Mouse (Mus musculus): Measurements from ENCODE around the gene Cpeb3.

DNA sequence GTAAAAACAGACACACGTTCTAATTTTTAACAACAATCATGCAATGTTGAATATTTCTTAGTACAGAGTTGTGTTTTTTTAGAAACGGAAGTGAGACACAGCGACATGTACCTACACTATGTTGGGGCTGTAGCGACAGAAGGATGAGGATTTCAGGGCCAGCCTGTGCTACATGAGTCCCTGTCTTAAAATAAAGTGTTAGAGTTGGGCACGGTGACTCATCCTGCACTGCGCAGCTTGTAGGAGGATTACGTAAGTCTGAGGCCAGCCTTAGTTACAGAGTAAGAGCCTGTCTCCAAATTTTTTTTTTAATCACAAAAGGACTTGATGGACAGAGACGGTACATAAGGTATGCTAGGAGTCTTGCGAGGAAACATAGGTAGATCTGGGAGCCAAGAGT, 46.9 kb upstream of the Cpeb3 start:
- TF ChIP-seq CTCF (IDR thresholded peaks at IDR 0.05; ENCODE audit: control insufficient read depth, insufficient read depth, insufficient read length), result no peak
- peak; percentile 85 for TF ChIP-seq CEBPB (IDR thresholded peaks at IDR 0.05; ENCODE audit: low read depth)
- no peak for TF ChIP-seq MAX (IDR thresholded peaks at IDR 0.05)
- no peak for TF ChIP-seq USF1 (IDR thresholded peaks at IDR 0.05; ENCODE audit: low read depth)
- no peak for TF ChIP-seq MYOD1 (IDR thresholded peaks at IDR 0.05; ENCODE audit: control insufficient read depth, insufficient read length, low read depth)
